Comparison of ENCODE assay signal across 8 mouse cellular contexts in the genomic region with DNA sequence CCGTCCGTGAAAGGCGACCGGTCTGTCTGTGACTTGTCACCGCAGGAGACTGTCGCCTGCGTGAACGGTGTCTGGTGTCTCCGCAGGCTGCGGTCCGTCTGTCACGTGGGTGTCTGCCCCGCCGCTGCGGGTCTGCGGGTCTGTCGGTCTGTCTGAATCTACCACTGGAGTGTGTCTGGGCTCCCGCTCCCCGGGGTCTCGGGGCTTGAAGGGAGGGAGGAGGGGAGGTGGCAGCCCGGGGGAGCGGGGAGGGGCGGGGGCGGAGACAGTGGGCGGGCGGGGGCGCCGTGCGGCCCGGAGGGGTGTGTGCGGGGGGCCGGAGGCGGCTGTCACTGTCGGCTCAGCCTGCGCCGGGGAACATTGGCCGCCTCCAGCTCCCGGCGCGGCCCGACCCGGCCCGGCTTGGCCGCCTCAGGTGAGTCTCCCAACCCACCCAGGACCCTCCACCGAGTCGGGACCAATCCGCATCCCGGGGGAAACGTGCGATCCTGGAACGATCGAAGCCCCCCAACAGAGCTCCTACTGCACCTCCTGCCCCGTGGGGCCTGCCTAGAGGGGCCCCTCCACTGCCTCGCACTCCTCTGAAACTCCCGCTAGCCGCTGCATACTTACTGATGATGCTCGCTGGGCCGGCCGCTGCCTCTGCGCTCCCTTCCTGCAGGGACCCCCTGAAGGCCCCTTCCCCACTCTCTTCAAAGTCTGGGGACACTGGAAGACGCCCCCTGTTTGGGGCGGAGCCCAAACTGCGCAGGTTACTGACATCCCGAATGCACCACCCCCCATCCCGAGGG. TPM values are rescaled to one million over a fixed set of nuclear protein-coding genes. Genes with fewer than 3 reads are reported as not detected.
DNase-seq lines count a peak whose midpoint lies in the region; ATAC-seq and TF ChIP-seq lines count a peak whose summit lies in the region.

No protein-coding gene starts in this region.

- H3K9ac ChIP-seq in ES-E14 (ENCODE audit: insufficient read depth, low read depth, low read length, poor library complexity, severe bottlenecking): peak overlapping the region; percentile 34; the same call in 1 of the 2 replicates
- peak overlapping the region; percentile 36 for H3K9ac ChIP-seq in embryonic facial prominence, embryonic 12.5 days
- peak overlapping the region; percentile 74 for H3K9ac ChIP-seq in hindbrain, embryonic 16.5 days (ENCODE audit: low read depth, low read length)
- H3K9ac ChIP-seq in liver, embryonic 11.5 days (ENCODE audit: low read depth, low read length): peak overlapping the region; percentile 87

- H3K9me3 ChIP-seq in ES-E14 (ENCODE audit: control insufficient read depth, insufficient read depth, low read depth, low read length): no peaks in the 10 kb centered on the region
- H3K9me3 ChIP-seq in embryonic facial prominence, embryonic 12.5 days: no peaks in the 10 kb centered on the region
- H3K9me3 ChIP-seq in hindbrain, embryonic 16.5 days (ENCODE audit: control insufficient read depth, low read length): no peaks in the 10 kb centered on the region
- no peaks in the 10 kb centered on the region for H3K9me3 ChIP-seq in liver, embryonic 11.5 days (ENCODE audit: control insufficient read depth, low read length)

- no peak for ATAC-seq in embryonic facial prominence, embryonic 12.5 days (ENCODE audit: insufficient number of reproducible peaks, insufficient read depth, low FRiP score, low TSS enrichment)
- ATAC-seq in hindbrain, embryonic 16.5 days: peak; percentile 28
- no peak for ATAC-seq in liver, embryonic 11.5 days (replicated peaks; ENCODE audit: low FRiP score)

- peak overlapping the region; percentile 41 to 54; a peak in 3 of 4 replicates for H3K4me3 ChIP-seq in ES-E14 (ENCODE audit: insufficient read depth in 1 of 2, low read depth in 1 of 2, low read length in 2 of 2, poor library complexity in 1 of 2, severe bottlenecking in 1 of 2)
- H3K4me3 ChIP-seq in embryonic facial prominence, embryonic 12.5 days: peak overlapping the region; percentile 41
- H3K4me3 ChIP-seq in hindbrain, embryonic 16.5 days (ENCODE audit: low read length): peak overlapping the region; percentile 66
- peak overlapping the region; percentile 68 for H3K4me3 ChIP-seq in liver, embryonic 11.5 days (ENCODE audit: low read depth, low read length)

- H3K4me1 ChIP-seq in ES-E14 (ENCODE audit: control insufficient read depth in 2 of 2, insufficient read depth in 2 of 2, low read length in 2 of 2, poor library complexity in 1 of 2): peaks cover 0 to 16% of the 10 kb centered on the region in 2 experiments; a peak in 2 of 4 replicates
- H3K4me1 ChIP-seq in embryonic facial prominence, embryonic 12.5 days: peaks cover 31% of the 10 kb centered on the region
- H3K4me1 ChIP-seq in hindbrain, embryonic 16.5 days (ENCODE audit: control insufficient read depth, insufficient read depth, low read depth, low read length): peaks cover 20% of the 10 kb centered on the region
- peaks cover 47% of the 10 kb centered on the region for H3K4me1 ChIP-seq in liver, embryonic 11.5 days (replicated peaks; ENCODE audit: control insufficient read depth, insufficient read depth, low read length)

- H3K27ac ChIP-seq in ES-E14 (ENCODE audit: insufficient read depth, low read depth, low read length, poor library complexity, severe bottlenecking): no peak overlapping the region
- H3K27ac ChIP-seq in embryonic facial prominence, embryonic 12.5 days: 0 out of 2 replicates have a peak overlapping the region, but pooled peaks have one; percentile 9
- peak overlapping the region; percentile 77 for H3K27ac ChIP-seq in hindbrain, embryonic 16.5 days (ENCODE audit: low read depth, low read length)
- peak overlapping the region; percentile 100 for H3K27ac ChIP-seq in liver, embryonic 11.5 days (ENCODE audit: low read depth, low read length)

- H3K36me3 ChIP-seq in ES-E14 (ENCODE audit: control insufficient read depth, insufficient read depth, low read length, poor library complexity, severe bottlenecking): no peaks in the 10 kb centered on the region
- H3K36me3 ChIP-seq in embryonic facial prominence, embryonic 12.5 days: no peaks in the 10 kb centered on the region
- no peaks in the 10 kb centered on the region for H3K36me3 ChIP-seq in hindbrain, embryonic 16.5 days (ENCODE audit: control insufficient read depth, insufficient read depth, low read length)
- 0 out of 2 replicates have a peak, but pooled peaks cover 2% of the 10 kb centered on the region for H3K36me3 ChIP-seq in liver, embryonic 11.5 days (ENCODE audit: control insufficient read depth, insufficient read depth, low read length)

- peak overlapping the region; percentile 84 for H3K4me2 ChIP-seq in embryonic facial prominence, embryonic 12.5 days (replicated peaks)
- peak overlapping the region; percentile 93 for H3K4me2 ChIP-seq in hindbrain, embryonic 16.5 days (ENCODE audit: low read length)
- peak overlapping the region; percentile 99 for H3K4me2 ChIP-seq in liver, embryonic 11.5 days

- in situ Hi-C loops in ES-E14 (cut with MboI; ENCODE audit: low sequenced_read_pairs in 2 of 2, unreplicated experiment in 2 of 2): no loop called here

- H3K27me3 ChIP-seq in embryonic facial prominence, embryonic 12.5 days: peaks cover 60% of the 10 kb centered on the region
- peaks cover 13% of the 10 kb centered on the region for H3K27me3 ChIP-seq in hindbrain, embryonic 16.5 days (replicated peaks; ENCODE audit: control insufficient read depth, insufficient read depth, low read length)
- H3K27me3 ChIP-seq in liver, embryonic 11.5 days (replicated peaks; ENCODE audit: control insufficient read depth, insufficient read depth, low read length): peaks cover 31% of the 10 kb centered on the region

- WGBS in embryonic facial prominence, embryonic 12.5 days: under 1% methylated on average over 46 of the region's 65 CpGs
- under 1% methylated on average over 51 of the region's 65 CpGs for WGBS in hindbrain, embryonic 16.5 days
- WGBS in liver, embryonic 11.5 days: under 1% methylated on average over 57 of the region's 65 CpGs

- peak; percentile 39 for DNase-seq in gastrocnemius, postnatal 25 days
- no peak for DNase-seq in gastrocnemius, adult 8-10 months (ENCODE audit: low spot score in 2 of 2)
- DNase-seq in ES-E14 (ENCODE audit: low read depth, low spot score): no peak
- DNase-seq in liver, embryonic 11.5 days (ENCODE audit: low spot score): peak; percentile 62
- peak; percentile 78 to 84 for DNase-seq in right cerebral cortex, postnatal 10 days (ENCODE audit: low spot score in 2 of 2)
- no peak for DNase-seq in thymus, postnatal 14 days

TF ChIP-seq in ES-E14, 5 proteins besides CTCF, POLR2A, EP300 and RAD21:
- no peak for TF ChIP-seq CHD2 (IDR thresholded peaks at IDR 0.05; ENCODE audit: low read depth, low read length)
- TF ChIP-seq ZC3H11A (IDR thresholded peaks at IDR 0.05; ENCODE audit: borderline replicate concordance, low read depth, low read length): no peak
- TF ChIP-seq ZNF384 (IDR thresholded peaks at IDR 0.05; ENCODE audit: low read depth, low read length): no peak
- no peak for TF ChIP-seq MAFK (IDR thresholded peaks at IDR 0.05; ENCODE audit: insufficient read depth, low read depth, low read length)
- TF ChIP-seq HCFC1 (IDR thresholded peaks at IDR 0.05; ENCODE audit: borderline replicate concordance, insufficient read depth, low read length): no peak

RNA-seq across cellular contexts. Expression of gene Ache, which starts 0.8 kb away (rescaled TPM):
- 10 to 100 TPM; 26.4 to 40.7 TPM for total RNA-seq in gastrocnemius, postnatal 25 days (2021)
- 10 to 100 TPM; 15.8 to 27.7 (median 20.1) TPM for total RNA-seq in gastrocnemius, adult 8-10 months (2022)
- total RNA-seq in ES-E14 (2012; rRNA removed): 0.31 TPM in 1 of 2 replicates, not detected in the other
- 7.1 and 8.2 TPM in 2 replicates for polyA plus RNA-seq in embryonic facial prominence, embryonic 12.5 days (2016; fragmentation: Nextera tagmentation; extraction: Ambion mirVana)
- 86.8 and 102 TPM in 2 replicates for polyA plus RNA-seq in hindbrain, embryonic 16.5 days (2015; fragmentation: Nextera tagmentation; extraction: Ambion mirVana)
- 22.7 and 23.3 TPM in 2 replicates for polyA plus RNA-seq in liver, embryonic 11.5 days (2014; fragmentation: Nextera tagmentation; extraction: Ambion mirVana)

RNA-seq across cellular contexts. Expression of gene Ufsp1, which starts 6.3 kb away (rescaled TPM):
- total RNA-seq in gastrocnemius, postnatal 25 days (2021): 10 to 100 TPM; 18.3 to 24.4 TPM
- total RNA-seq in gastrocnemius, adult 8-10 months (2022): 10 to 100 TPM; 14.6 to 22.7 (median 19.1) TPM
- 3.6 and 6.3 TPM in 2 replicates for total RNA-seq in ES-E14 (2012; rRNA removed)
- polyA plus RNA-seq in embryonic facial prominence, embryonic 12.5 days (2016; fragmentation: Nextera tagmentation; extraction: Ambion mirVana): 6.7 and 8.2 TPM in 2 replicates
- 25.5 and 29.6 TPM in 2 replicates for polyA plus RNA-seq in hindbrain, embryonic 16.5 days (2015; fragmentation: Nextera tagmentation; extraction: Ambion mirVana)
- polyA plus RNA-seq in liver, embryonic 11.5 days (2014; fragmentation: Nextera tagmentation; extraction: Ambion mirVana): 13.3 and 13.5 TPM in 2 replicates

RNA-seq across cellular contexts. Expression of gene Srrt, which starts 19.3 kb away (rescaled TPM):
- total RNA-seq in gastrocnemius, postnatal 25 days (2021): 10 to 100 TPM; 38.5 to 44.7 TPM
- 10 to 100 TPM; 30.0 to 37.2 (median 34.0) TPM for total RNA-seq in gastrocnemius, adult 8-10 months (2022)
- total RNA-seq in ES-E14 (2012; rRNA removed): 350 and 528 TPM in 2 replicates
- 171 and 177 TPM in 2 replicates for polyA plus RNA-seq in embryonic facial prominence, embryonic 12.5 days (2016; fragmentation: Nextera tagmentation; extraction: Ambion mirVana)
- polyA plus RNA-seq in hindbrain, embryonic 16.5 days (2015; fragmentation: Nextera tagmentation; extraction: Ambion mirVana): 88.1 and 100 TPM in 2 replicates
- 165 and 169 TPM in 2 replicates for polyA plus RNA-seq in liver, embryonic 11.5 days (2014; fragmentation: Nextera tagmentation; extraction: Ambion mirVana)

RNA-seq across cellular contexts. Expression of gene Trip6, which starts 26.1 kb away (rescaled TPM):
- total RNA-seq in gastrocnemius, postnatal 25 days (2021): 1 to 10 TPM; 5.2 to 5.3 TPM
- 1 to 10 TPM; 1.4 to 3.9 (median 2.1) TPM for total RNA-seq in gastrocnemius, adult 8-10 months (2022)
- total RNA-seq in ES-E14 (2012; rRNA removed): 22.7 and 24.2 TPM in 2 replicates
- 87.1 and 93.4 TPM in 2 replicates for polyA plus RNA-seq in embryonic facial prominence, embryonic 12.5 days (2016; fragmentation: Nextera tagmentation; extraction: Ambion mirVana)
- 13.2 and 17.3 TPM in 2 replicates for polyA plus RNA-seq in hindbrain, embryonic 16.5 days (2015; fragmentation: Nextera tagmentation; extraction: Ambion mirVana)
- 31.0 and 31.6 TPM in 2 replicates for polyA plus RNA-seq in liver, embryonic 11.5 days (2014; fragmentation: Nextera tagmentation; extraction: Ambion mirVana)

RNA-seq across cellular contexts. Expression of gene Slc12a9, which starts 45.2 kb away (rescaled TPM):
- 1 to 10 TPM; 2.3 to 3.1 TPM for total RNA-seq in gastrocnemius, postnatal 25 days (2021)
- total RNA-seq in gastrocnemius, adult 8-10 months (2022): 1 to 10 TPM; 1.7 to 3.6 (median 1.9) TPM
- total RNA-seq in ES-E14 (2012; rRNA removed): 20.9 and 34.9 TPM in 2 replicates
- polyA plus RNA-seq in embryonic facial prominence, embryonic 12.5 days (2016; fragmentation: Nextera tagmentation; extraction: Ambion mirVana): 16.0 and 18.8 TPM in 2 replicates
- polyA plus RNA-seq in hindbrain, embryonic 16.5 days (2015; fragmentation: Nextera tagmentation; extraction: Ambion mirVana): 24.5 and 26.7 TPM in 2 replicates
- 6.4 and 7.0 TPM in 2 replicates for polyA plus RNA-seq in liver, embryonic 11.5 days (2014; fragmentation: Nextera tagmentation; extraction: Ambion mirVana)

Comparison
In these comparisons a context has a peak if more than half of its experiments do, and no peak if none do; other contexts are left out.
1. DNase-seq: peak in gastrocnemius, postnatal 25 days (single experiment), liver, embryonic 11.5 days (single experiment) and right cerebral cortex, postnatal 10 days (2 of 2); none in gastrocnemius, adult 8-10 months (0 of 2), ES-E14 (single experiment) and thymus, postnatal 14 days (single experiment).
2. H3K9ac ChIP-seq: peak in every context shown above with its lines; median percentile 87 in liver, embryonic 11.5 days; 74 in hindbrain, embryonic 16.5 days; 36 in embryonic facial prominence, embryonic 12.5 days; 34 in ES-E14.
3. RNA of gene Ache, which starts 0.8 kb away (total RNA-seq): 26.4 to 40.7 TPM in gastrocnemius, postnatal 25 days and 15.8 to 27.7 TPM in gastrocnemius, adult 8-10 months; 0.31 TPM in ES-E14; every median in the first group is over 10 times any median in the second.
4. Peak in every context shown above with its lines, with median percentiles within 50 percentile points of each other: H3K4me3 ChIP-seq and H3K4me2 ChIP-seq.